Mouse (Mus musculus) G1E-ER4 (cell line): ENCODE results near the gene Nbea. TPM values are rescaled to one million over a fixed set of nuclear protein-coding genes. Genes with fewer than 3 reads are reported as not detected.

Experiments
- GATA1 ChIP-seq: IDR thresholded peaks from one replicate; pipeline ENCODE4 v1.8.0; 2012; ENCODE audit warnings: low read length, inconsistent platforms
- polyA plus RNA-seq: library from polyadenylated mRNA; stranded (reverse); fragments of >175 nt; gene quantifications from 2 replicates; pipeline ENCODE4 v1.2.3, GENCODE M21; 2012

Nbea gene
- polyA plus RNA-seq, 1 experiment = not detected

DNA sequence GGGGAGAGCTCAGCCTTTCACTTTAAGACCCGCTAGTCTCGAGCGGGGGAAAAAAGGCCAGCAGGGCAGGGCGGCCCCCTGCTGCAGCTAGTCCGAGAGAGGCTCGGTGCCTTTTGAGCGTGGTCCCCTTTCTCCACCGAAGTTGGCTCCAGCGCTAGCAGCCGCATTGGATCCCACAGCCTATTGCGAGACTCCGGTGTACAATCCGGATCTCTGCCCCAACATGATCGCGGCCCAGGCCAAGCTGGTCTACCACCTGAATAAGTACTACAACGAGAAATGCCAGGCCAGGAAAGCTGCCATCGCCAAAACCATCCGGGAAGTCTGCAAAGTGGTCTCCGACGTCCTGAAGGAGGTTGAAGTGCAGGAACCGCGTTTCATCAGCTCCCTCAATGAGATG is 400.7 kb downstream of the Nbea start:
- TF ChIP-seq GATA1 = no peak

DNA sequence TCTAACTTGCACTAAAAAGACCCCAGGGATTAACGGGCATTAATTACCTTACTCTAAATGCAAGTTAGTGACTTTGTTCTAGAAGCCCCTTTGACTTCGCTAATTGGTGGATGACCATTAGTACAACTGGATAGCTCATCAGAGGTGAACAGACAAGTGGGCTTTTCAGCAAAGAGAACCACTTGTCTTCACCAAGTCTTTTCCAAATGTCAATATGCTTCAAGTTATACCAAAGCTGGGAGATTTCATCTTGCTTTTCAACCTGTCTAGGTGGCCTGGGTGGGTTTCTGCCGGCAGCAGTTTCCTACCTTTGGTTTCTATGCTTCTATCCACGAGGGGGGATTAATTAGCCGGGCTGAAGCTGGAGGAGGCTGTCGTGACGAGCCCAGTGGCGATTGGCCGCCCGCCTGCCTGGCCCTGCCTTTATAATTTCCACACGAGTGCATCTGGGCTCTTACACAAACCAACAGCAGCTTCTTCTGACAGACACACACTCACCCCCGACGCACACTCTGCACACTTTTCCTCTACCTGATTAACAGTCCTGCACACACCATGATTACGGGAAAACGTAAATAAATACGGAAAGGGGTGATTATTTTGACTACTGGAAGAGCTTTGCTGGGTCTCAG is 401.3 kb downstream of the Nbea start, which contains the start of gene Mab21l1:
TSS of gene Mab21l1 (plus strand) at position 455 of the 632 bp plus-strand sequence.
- TF ChIP-seq GATA1 = no peak

DNA sequence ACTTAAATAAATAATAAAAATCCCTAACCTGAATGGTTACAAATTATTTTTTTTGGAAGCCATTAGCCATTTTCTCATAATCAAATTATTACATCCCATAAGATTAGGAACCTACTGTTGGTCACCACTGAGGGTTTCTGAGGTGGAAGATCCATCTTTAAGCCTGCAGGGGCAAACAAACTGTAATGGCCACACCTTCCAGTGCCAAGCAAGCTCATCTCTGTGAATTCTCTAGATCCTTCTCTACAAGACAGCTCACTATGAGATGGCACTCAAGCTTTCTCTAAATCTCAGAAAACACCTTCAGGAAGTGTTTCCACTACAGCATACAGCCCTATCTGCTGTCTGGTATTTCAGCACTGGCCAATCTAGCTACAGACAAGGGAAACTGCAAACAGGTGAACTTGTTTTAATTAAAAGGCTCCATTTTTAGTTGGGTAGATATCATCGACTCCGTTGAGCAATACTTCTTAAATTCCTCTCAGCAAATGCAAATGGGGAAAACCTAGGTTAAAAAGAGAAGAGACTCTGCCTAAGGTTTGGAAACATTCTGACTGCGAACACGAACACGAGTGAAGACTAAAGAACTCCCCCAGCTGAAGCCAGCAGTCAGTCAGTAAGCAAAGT is 402.0 kb downstream of the Nbea start:
- no peak for TF ChIP-seq GATA1

DNA sequence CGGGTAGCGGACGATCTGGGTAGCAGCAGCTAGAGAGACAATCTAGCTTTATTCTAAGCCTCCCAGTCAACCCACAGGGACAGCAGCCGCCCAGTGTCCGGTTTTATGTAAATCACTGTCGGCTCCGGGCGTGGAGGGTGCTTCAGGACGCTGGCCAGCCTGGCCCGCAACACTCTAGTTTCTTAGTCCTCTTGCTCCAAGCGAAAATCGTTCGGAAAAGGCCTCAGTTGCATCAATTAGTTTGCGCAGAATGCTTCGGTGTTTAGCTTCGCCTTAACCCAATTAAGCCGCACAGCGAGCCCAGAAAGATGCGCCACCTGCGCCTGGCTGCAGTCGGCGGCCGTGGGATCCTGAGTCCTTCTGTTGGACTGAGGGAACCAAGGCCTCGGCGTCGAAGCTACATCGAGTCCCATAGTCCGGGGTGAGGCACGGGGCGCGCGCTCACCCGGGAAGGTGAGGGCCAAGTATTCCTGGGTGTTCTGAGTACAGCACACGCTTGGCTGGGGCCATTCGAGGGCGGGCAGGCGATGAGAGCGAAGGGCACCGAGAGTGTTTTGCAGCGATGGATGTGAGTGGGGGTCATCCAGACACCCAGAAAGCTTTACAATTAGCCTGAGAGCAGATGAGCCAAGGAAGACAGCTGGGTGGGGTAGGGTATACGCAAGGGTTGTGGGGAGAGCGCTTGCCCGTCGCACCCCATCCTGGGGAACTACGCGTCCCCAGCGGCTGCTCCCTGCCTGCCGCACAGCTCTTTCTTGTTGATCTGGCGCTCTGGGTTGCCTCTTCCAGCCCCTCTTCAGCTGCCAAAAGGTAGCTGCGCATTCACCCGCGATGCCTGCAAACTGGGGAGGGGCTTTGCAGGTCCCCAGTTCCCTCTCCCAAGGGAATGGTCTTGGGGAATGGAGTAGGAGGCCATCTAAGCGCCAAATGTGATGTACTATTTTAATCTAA is 403.1 kb downstream of the Nbea start:
- no peak for TF ChIP-seq GATA1

DNA sequence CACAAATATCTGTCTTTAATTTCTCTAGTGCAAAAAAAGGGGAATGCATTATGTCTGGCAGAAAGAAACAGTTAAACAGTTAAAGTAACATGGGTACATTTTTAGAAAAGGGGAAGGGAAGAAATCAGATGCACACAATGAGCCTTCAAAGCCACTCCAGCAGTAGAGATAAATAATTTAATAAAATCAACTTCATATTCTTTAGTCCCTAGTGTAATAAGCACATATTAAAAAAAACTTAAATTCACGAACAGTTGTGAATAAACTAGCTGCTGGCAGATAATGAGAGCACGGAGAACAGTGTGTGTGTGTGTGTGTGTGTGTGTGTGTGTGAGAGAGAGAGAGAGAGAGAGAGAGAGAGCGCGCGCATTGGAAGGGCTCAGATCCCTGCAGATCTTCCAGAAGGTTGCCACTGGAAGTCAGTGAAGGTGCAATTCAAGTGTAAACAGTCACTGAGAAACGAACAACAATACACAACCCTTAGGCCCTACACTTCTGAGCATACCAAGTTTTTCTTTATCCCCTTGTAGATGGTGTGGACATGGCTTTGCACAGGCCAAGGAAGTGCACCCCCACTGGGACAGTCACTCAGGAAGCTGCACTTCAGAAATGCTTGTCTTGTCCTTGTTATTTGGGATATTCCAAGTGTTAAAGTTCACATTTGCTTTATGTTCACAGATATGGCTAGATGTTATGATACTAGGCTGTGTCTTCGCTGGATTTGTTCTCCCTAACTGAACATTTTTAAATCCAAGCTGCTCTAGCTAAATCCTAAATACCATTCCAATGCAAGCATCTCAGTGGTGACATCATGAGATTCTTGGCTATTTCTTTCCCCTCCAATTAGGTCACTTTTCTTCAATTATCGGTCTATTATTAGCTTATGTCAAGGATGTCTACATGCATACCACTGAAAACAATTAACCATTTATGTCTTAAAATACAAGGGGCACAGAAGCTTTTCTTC is 404.5 kb downstream of the Nbea start:
- no peak for TF ChIP-seq GATA1

DNA sequence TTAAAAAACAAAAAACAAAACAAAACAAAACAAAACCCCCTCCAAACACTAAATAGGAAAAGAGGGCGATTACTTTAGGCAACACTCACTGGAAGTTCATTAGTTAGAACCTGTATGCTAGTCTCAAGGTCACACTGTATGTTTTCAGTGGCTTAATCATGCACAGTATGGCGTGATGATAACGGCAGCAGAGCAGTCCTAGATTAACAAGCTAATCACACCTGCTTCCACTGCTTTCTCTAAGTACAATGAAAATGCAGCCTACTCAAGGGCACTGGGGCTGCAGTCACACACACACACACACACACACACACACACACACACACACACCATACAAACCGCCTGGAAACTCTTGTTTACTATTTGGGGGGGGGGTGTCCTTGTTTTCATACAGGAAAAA is 406.0 kb downstream of the Nbea start:
- no peak for TF ChIP-seq GATA1

DNA sequence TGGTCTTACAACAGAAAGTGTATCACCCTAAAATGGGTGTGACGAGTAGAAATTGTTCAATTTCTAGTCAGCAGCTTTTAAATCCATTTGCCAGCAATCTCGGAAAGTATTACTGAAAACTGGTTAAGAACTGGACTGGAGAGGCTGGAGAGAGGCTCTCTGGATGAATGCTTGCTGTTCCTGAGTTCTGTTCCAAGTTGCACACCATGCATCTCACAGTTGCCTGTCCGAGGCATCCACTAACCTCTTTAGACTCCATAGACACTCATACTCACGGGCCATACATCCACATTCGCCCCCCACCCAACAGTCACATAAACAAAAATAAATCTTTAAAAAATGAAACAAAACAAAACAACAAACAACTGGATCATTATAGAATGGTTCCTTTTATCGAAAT is 407.7 kb downstream of the Nbea start:
- no peak for TF ChIP-seq GATA1

DNA sequence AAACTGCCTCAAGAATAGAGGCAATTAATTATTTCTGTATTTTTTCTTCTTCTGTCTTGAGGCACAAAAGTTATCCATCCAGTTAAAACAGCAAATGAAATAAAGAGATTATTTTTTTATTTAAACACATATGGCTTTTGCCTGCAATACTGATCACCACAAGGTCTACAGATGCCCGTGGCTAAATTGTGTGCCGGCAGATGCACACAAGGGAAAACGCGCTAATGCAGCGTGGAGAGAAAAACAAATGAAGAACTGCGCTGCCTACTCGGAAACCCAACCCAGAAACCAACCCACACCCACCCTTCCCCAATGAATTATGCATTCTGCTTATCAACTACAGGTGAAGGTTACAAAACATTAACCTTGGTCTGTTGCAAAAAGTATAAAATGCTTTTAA is 408.3 kb downstream of the Nbea start:
- TF ChIP-seq GATA1 = no peak

DNA sequence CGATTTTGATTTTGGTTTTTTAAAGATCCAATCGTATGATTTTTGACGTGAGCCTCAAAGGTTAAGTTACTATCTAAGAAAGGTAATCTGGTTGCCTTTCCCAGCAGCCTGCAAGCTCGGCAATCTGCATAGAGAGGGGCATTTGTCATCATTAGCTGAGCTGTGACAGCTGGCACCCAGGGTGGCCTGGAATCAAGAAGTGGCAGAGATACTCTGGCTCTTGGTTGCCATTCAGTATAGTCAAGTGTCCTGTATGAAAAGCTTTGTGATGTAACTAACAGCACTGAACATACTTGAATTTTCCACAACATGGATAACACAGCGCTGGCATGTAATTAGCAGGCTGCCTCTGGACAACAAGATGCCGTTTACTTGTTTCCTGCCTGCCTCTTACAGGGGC is 409.3 kb downstream of the Nbea start:
- no peak for TF ChIP-seq GATA1

DNA sequence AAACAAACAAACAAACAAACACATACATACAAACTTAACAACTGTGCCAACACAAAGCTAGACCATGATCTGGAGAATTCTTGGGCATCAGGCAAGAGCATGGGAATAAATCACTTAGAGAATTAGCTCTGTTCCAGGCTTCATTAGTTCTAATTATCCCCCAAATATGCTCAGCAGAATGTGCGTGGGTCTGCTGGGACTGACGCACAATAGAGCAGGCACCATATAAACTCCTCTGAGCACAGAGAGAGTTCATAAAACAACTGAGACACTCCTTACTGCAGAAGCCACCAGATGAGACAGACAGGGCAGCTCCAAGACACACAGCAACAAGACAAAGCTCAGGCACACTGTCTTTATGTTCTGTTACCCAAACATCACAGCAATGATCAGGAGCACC is 414.2 kb downstream of the Nbea start:
- no peak for TF ChIP-seq GATA1

DNA sequence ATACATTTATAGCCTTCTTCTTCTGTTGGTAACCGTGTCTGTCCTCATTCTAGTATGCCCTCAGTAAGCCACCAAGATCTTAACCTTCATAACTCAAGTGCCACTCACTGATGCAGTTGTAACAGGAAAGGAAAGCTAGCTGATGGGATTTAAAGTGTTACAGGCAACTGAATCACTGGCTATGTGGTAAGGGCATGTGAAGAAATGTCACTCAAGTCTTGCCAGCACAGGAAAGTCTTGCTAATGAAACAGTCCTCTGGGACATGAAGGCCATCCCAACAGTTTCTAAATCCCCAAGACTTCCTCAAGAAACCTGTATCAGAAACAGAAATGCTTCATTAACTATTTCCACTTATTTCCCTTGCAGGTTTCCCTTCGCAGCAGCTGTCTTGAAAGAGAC is 414.8 kb downstream of the Nbea start:
- TF ChIP-seq GATA1 = no peak

DNA sequence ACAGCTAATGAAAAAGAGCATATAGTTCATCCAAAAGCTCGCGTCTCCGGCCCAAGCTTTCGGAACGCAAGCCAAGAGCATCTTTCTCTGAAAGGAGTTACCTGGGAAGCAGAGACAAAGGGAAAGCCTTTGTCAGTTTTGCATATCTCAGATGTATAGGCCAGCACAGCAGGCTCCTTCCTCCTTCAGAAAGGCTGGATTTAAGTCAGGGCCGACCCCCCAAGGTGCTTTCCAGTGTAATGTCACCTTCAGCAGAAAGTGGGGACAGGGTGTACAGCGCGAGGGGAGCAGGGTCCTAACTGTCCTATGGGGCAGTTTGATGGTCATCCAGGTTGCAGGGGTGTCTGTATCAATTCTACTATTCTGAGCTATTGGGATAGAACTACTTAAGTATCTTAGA is 419.9 kb downstream of the Nbea start:
- no peak for TF ChIP-seq GATA1

DNA sequence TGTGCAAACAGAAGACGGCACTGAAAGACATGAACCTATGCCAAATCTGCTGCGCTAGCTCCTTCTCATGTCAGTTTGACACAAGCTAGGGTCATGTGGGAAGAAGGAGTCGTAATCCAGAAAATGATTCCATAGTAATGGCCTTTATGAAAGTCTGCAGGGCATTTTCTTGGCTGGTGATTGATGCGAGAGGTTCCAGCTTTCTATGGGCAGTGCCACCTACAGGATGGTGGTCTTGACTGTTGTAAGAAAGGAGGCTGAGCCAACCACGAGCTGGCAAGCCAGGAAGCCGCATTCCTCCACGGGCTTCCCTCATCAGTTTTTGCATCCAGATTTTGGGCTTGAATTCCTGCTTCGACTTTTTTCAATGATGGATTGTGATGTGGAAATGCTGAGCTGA is 425.2 kb downstream of the Nbea start:
- no peak for TF ChIP-seq GATA1

DNA sequence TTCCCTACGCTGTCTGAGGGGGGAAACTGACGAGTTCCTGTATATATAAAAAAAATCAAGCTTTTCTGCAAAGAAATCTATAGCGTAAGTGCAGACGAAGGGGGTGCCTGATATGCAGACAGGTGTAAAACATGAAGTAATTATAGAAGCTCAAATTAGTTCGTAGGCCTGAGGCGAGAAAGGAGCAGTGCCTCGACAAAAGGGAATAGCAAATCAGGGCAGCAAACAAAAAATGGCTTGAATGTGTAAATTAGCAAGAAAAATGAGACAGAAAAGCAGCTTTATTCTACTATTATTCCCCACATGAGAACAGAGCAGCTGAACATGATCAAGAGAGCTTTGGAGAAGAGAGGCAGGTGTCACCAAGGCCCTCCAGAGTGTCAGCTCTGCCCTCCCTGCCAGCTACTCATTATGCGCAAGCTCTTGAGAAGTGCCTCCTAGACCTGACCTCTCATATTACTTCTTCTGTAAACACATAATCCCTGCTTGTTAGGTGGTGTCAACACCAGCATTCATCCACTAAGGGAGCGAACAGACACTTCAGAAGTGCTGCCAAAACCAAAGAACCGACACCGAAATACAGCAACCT is 426.8 kb downstream of the Nbea start:
- TF ChIP-seq GATA1 = no peak
